8 mouse cellular contexts compared by ENCODE assay signal in the genomic region with DNA sequence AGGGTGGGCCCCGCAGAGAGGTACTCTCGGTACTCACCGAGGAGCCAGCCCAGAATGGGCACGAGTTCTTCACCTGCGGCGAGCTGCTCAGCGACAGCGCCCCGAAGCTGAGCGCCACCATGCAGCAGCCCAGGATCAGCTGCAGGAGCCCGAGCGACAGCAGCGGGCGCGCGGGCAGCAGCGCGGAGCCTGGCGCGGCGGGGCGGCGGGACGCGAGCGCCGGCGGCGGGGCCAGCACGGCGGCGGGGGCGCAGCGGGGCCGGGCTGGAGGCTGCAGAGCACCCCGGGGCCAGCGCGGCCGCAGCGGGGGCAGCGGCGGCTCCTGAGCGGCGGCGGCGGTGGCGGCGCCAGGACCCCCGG. TPM values are rescaled to one million over a fixed set of nuclear protein-coding genes. Genes with fewer than 3 reads are reported as not detected.
DNase-seq lines count a peak whose midpoint lies in the region; ATAC-seq and TF ChIP-seq lines count a peak whose summit lies in the region.

No protein-coding gene starts in this region.

- no peak for DNase-seq in spleen, adult 2 months (ENCODE audit: low read depth in 1 of 2, low spot score in 2 of 2)
- DNase-seq in spleen, postnatal 4 days (ENCODE audit: low spot score in 2 of 2), result no peak
- DNase-seq in embryo, embryonic 9.5 days (ENCODE audit: extremely low spot score), result peak; percentile 33
- DNase-seq in layer of hippocampus, postnatal 36 days, result peak; percentile 19 to 33
- DNase-seq in urinary bladder, postnatal 14 days (ENCODE audit: low spot score), result peak; percentile 44
- DNase-seq in thymus, postnatal 0 days (ENCODE audit: low spot score), result no peak

- H3K9me3 ChIP-seq in heart, embryonic 15.5 days (replicated peaks), result no peaks in the 10 kb centered on the region
- no peaks in the 10 kb centered on the region for H3K9me3 ChIP-seq in midbrain, embryonic 13.5 days

- H3K4me1 ChIP-seq in spleen, adult 2 months (ENCODE audit: control insufficient read depth, insufficient read depth, insufficient read length), result no peaks in the 10 kb centered on the region
- peaks cover 34% of the 10 kb centered on the region for H3K4me1 ChIP-seq in heart, embryonic 15.5 days (replicated peaks)
- H3K4me1 ChIP-seq in midbrain, embryonic 13.5 days (replicated peaks), result peaks cover 34% of the 10 kb centered on the region

- H3K27me3 ChIP-seq in spleen, adult 2 months (ENCODE audit: control insufficient read depth, insufficient read depth, low read length), result peaks cover 17% of the 10 kb centered on the region
- no peaks in the 10 kb centered on the region for H3K27me3 ChIP-seq in heart, embryonic 15.5 days
- peaks cover 53% of the 10 kb centered on the region for H3K27me3 ChIP-seq in midbrain, embryonic 13.5 days

- no peak for TF ChIP-seq POLR2A in spleen, adult 2 months (IDR thresholded peaks at IDR 0.05; ENCODE audit: low read depth, low read length)

- peak; percentile 54 for ATAC-seq in heart, embryonic 15.5 days (replicated peaks; ENCODE audit: insufficient number of reproducible peaks, insufficient read depth, low FRiP score, low read depth)
- peak; percentile 77 for ATAC-seq in midbrain, embryonic 13.5 days

- peak overlapping the region; percentile 24; the same call in 1 of the 2 replicates for H3K4me3 ChIP-seq in spleen, adult 2 months (ENCODE audit: extremely low read depth, insufficient read depth, insufficient read length)
- H3K4me3 ChIP-seq in heart, embryonic 15.5 days, result peak overlapping the region; percentile 81
- peak overlapping the region; percentile 69 for H3K4me3 ChIP-seq in midbrain, embryonic 13.5 days (replicated peaks)

- H3K4me2 ChIP-seq in heart, embryonic 15.5 days, result peak overlapping the region; percentile 72
- H3K4me2 ChIP-seq in midbrain, embryonic 13.5 days (replicated peaks), result peak overlapping the region; percentile 88

- H3K36me3 ChIP-seq in spleen, adult 2 months (ENCODE audit: control insufficient read depth, insufficient read depth, low read length), result no peaks in the 10 kb centered on the region
- no peaks in the 10 kb centered on the region for H3K36me3 ChIP-seq in heart, embryonic 15.5 days
- no peaks in the 10 kb centered on the region for H3K36me3 ChIP-seq in midbrain, embryonic 13.5 days

- no peak overlapping the region for H3K27ac ChIP-seq in spleen, adult 2 months (ENCODE audit: insufficient read depth, low read length)
- peak overlapping the region; percentile 90 for H3K27ac ChIP-seq in heart, embryonic 15.5 days
- peak overlapping the region; percentile 67 for H3K27ac ChIP-seq in midbrain, embryonic 13.5 days

- H3K9ac ChIP-seq in heart, embryonic 15.5 days, result peak overlapping the region; percentile 82
- H3K9ac ChIP-seq in midbrain, embryonic 13.5 days (replicated peaks), result peak overlapping the region; percentile 76

- 7% methylated on average over 49 of the region's 49 CpGs for WGBS in spleen, adult 2 months
- under 1% methylated on average over 42 of the region's 49 CpGs for WGBS in heart, embryonic 15.5 days
- WGBS in midbrain, embryonic 13.5 days, result under 1% methylated on average over 49 of the region's 49 CpGs

- no peak for TF ChIP-seq CTCF in spleen, adult 2 months (IDR thresholded peaks at IDR 0.05; ENCODE audit: extremely low read depth, insufficient read depth, insufficient read length, insufficient replicate concordance)

RNA-seq across cellular contexts. Expression of gene Fam189a2, which starts 0.3 kb away (rescaled TPM):
- 1.8 and 2.5 TPM in 2 replicates for polyA plus RNA-seq in spleen, adult 2 months (2012; rRNA removed)
- 5.6 and 5.9 TPM in 2 replicates for polyA plus RNA-seq in heart, embryonic 15.5 days (2015; fragmentation: Nextera tagmentation; extraction: Ambion mirVana)
- 1 to 10 TPM; 8.0 to 8.4 TPM for total RNA-seq in layer of hippocampus, postnatal 36 days (2021)
- 1.4 and 1.5 TPM in 2 replicates for polyA plus RNA-seq in midbrain, embryonic 13.5 days (2015; fragmentation: Nextera tagmentation; extraction: Ambion mirVana)
- polyA plus RNA-seq in thymus, postnatal 0 days (2015; fragmentation: Nextera tagmentation; extraction: Ambion mirVana), result 0.35 and 0.44 TPM in 2 replicates

Comparison
In these comparisons a context has a peak if more than half of its experiments do, and no peak if none do; other contexts are left out.
1. DNase-seq: peak in embryo, embryonic 9.5 days (single experiment), layer of hippocampus, postnatal 36 days (2 of 2) and urinary bladder, postnatal 14 days (single experiment); none in spleen, adult 2 months (0 of 2), spleen, postnatal 4 days (0 of 2) and thymus, postnatal 0 days (single experiment).
2. H3K4me3 ChIP-seq: peak in every context shown above with its lines; median percentile 81 in heart, embryonic 15.5 days; 69 in midbrain, embryonic 13.5 days; 24 in spleen, adult 2 months.